Mouse (Mus musculus) stomach, embryonic 14.5 days (tissue): ENCODE results near the gene Gm20870. TPM values are rescaled to one million over a fixed set of nuclear protein-coding genes. Genes with fewer than 3 reads are reported as not detected.
"Not testable (repeated sequence)": the region's sequence is repeated elsewhere in the genome, so short reads cannot be mapped to it uniquely, and the experiment has no call there.

Source experiments
- ATAC-seq: fragments of 200-750 bp; cut with Nextera tagmentation; 2 replicates; pipeline ENCODE4 v1.8.0; 2017; ENCODE audit warnings: low read depth, moderate TSS enrichment; ENCODE audit not compliant: insufficient number of reproducible peaks, insufficient read depth, low FRiP score
- H3K27ac ChIP-seq: fragments of 300-500 bp; sonication (generic); 2 replicates; pipeline ENCODE4 v1.5.1; 2014; ENCODE audit warnings: mild to moderate bottlenecking, low read length, moderate library complexity, mixed read lengths
- H3K27me3 ChIP-seq: fragments of 300-500 bp; sonication (generic); 2 replicates; pipeline ENCODE4 v1.6.1; 2014; ENCODE audit warnings: low read length, control low read depth, mixed read lengths; ENCODE audit not compliant: control insufficient read depth, insufficient read depth
- H3K36me3 ChIP-seq: fragments of 300-500 bp; sonication (generic); 2 replicates; pipeline ENCODE4 v1.6.1; 2014; ENCODE audit warnings: mild to moderate bottlenecking, control low read depth, low read length, moderate library complexity, mixed read lengths; ENCODE audit not compliant: control insufficient read depth, insufficient read depth
- H3K4me1 ChIP-seq: fragments of 300-500 bp; sonication (generic); 2 replicates; pipeline ENCODE4 v1.6.1; 2014; ENCODE audit warnings: low read length, control low read depth, mixed read lengths; ENCODE audit not compliant: control insufficient read depth, insufficient read depth
- H3K4me2 ChIP-seq: fragments of 300-500 bp; sonication (generic); replicated peaks from 2 replicates; pipeline ENCODE4 v1.6.1; 2014; ENCODE audit warnings: low read depth, low read length, control low read depth
- H3K4me3 ChIP-seq: fragments of 300-500 bp; sonication (generic); 2 replicates; pipeline ENCODE4 v1.5.1; 2014; ENCODE audit warnings: low read depth, low read length, control low read depth
- H3K9ac ChIP-seq: fragments of 300-500 bp; sonication (generic); replicated peaks from 2 replicates; pipeline ENCODE4 v1.6.1; 2014; ENCODE audit warnings: low read depth, mild to moderate bottlenecking, control low read depth, low read length, moderate library complexity, mixed read lengths
- H3K9me3 ChIP-seq: fragments of 300-500 bp; sonication (generic); 2 replicates; pipeline ENCODE4 v1.6.1; 2016; ENCODE audit warnings: low read depth, low read length, control low read depth; ENCODE audit not compliant: control insufficient read depth
- WGBS: fragments of 180-500 bp; shearing (Covaris S2); extraction: QIAGEN DNeasy Blood & Tissue Kit; methylation state at CpG from one replicate; pipeline ENCODE4 v1.1.7; 2014; 5-methylcytosine and 5-hydroxymethylcytosine counted together
- polyA plus RNA-seq: library from polyadenylated mRNA; unstranded; fragments of >200 nt; fragmentation: Nextera tagmentation; extraction: Ambion mirVana; gene quantifications from 2 replicates; pipeline ENCODE4 v1.2.1, GENCODE M21; 2014

Gene Gm20870
- polyA plus RNA-seq: not detected in 2 replicates

GRCm38 (mm10) chrY:71691743-71692142 lies at the start of gene Gm20870:
TSS of gene Gm20870 (plus strand) at chrY:71692043.
- not testable (repeated sequence) for ATAC-seq, H3K27me3 ChIP-seq, H3K36me3 ChIP-seq, H3K27ac ChIP-seq, H3K4me2 ChIP-seq, H3K9me3 ChIP-seq, H3K4me1 ChIP-seq, H3K4me3 ChIP-seq, H3K9ac ChIP-seq
- no CpG with 5 or more reads among the region's 6 CpGs for WGBS

Other genes starting within 250 kb of the Gm20870 start
- gene Gm20869, start 222.6 kb upstream of the Gm20870 start, polyA plus RNA-seq: not detected in 2 replicates